Mouse (Mus musculus) liver, postnatal 0 days (tissue): Measurements from ENCODE around the gene Bcr. TPM values are rescaled to one million over a fixed set of nuclear protein-coding genes. Genes with fewer than 3 reads are reported as not detected.

ENCODE experiments used
- ATAC-seq: fragments of 200-750 bp; cut with Nextera tagmentation; 2 replicates; pipeline ENCODE4 v1.8.0; 2017; ENCODE audit warnings: mild to moderate bottlenecking, moderate library complexity
- DNase-seq: peaks from one replicate; pipeline ENCODE4 v3.0.0-alpha.2; 2016
- H3K27ac ChIP-seq: fragments of 300-500 bp; sonication (generic); 2 replicates; pipeline ENCODE4 v1.5.1; 2014; ENCODE audit warnings: antibody characterized with exemption, moderate library complexity, mild to moderate bottlenecking, low read depth
- H3K27me3 ChIP-seq: fragments of 300-500 bp; sonication (generic); 2 replicates; pipeline ENCODE4 v1.6.1; 2014; ENCODE audit warnings: low read length, control low read depth, mixed read lengths; ENCODE audit not compliant: insufficient read depth
- H3K36me3 ChIP-seq: fragments of 300-500 bp; sonication (generic); replicated peaks from 2 replicates; pipeline ENCODE4 v1.6.1; 2014; ENCODE audit warnings: mild to moderate bottlenecking, control low read depth, low read length, moderate library complexity, mixed read lengths; ENCODE audit not compliant: insufficient read depth
- H3K4me1 ChIP-seq: fragments of 300-500 bp; sonication (generic); 2 replicates; pipeline ENCODE4 v1.6.1; 2014; ENCODE audit warnings: antibody characterized with exemption, mild to moderate bottlenecking, control low read depth; ENCODE audit not compliant: insufficient read depth
- H3K4me2 ChIP-seq: fragments of 300-500 bp; sonication (generic); 2 replicates; pipeline ENCODE4 v1.6.1; 2014; ENCODE audit warnings: low read depth, mild to moderate bottlenecking, low read length, moderate library complexity, mixed read lengths
- H3K4me3 ChIP-seq: fragments of 300-500 bp; sonication (generic); 2 replicates; pipeline ENCODE4 v1.5.1; 2014; ENCODE audit warnings: low read depth, low read length
- H3K9ac ChIP-seq: fragments of 300-500 bp; sonication (generic); replicated peaks from 2 replicates; pipeline ENCODE4 v1.6.1; 2014; ENCODE audit warnings: mild to moderate bottlenecking, moderate library complexity
- H3K9me3 ChIP-seq: fragments of 300-500 bp; sonication (generic); 2 replicates; pipeline ENCODE4 v1.6.1; 2016; ENCODE audit warnings: mild to moderate bottlenecking, control low read depth, low read length, mixed read lengths
- CTCF ChIP-seq: sonication (generic); IDR thresholded peaks from 2 replicates; pipeline ENCODE4 v1.5.1; 2016; ENCODE audit warnings: antibody characterized with exemption, low read depth
- EP300 ChIP-seq: IDR thresholded peaks from 2 replicates; pipeline ENCODE4 v1.6.1; 2016; ENCODE audit warnings: antibody characterized with exemption, low read depth, mild to moderate bottlenecking
- WGBS: fragments of 180-500 bp; shearing (Covaris S2); extraction: QIAGEN DNeasy Blood & Tissue Kit; methylation state at CpG from one replicate; pipeline ENCODE4 v1.1.7; 2014; ENCODE audit not compliant: insufficient replicate concordance; 5-methylcytosine and 5-hydroxymethylcytosine counted together
- polyA plus RNA-seq: library from polyadenylated mRNA; unstranded; fragments of >200 nt; fragmentation: Nextera tagmentation; extraction: Ambion mirVana; gene quantifications from 2 replicates; pipeline ENCODE4 v1.2.1, GENCODE M21; 2015

Gene Bcr
- polyA plus RNA-seq = 3.4 and 3.6 TPM in 2 replicates

DNA sequence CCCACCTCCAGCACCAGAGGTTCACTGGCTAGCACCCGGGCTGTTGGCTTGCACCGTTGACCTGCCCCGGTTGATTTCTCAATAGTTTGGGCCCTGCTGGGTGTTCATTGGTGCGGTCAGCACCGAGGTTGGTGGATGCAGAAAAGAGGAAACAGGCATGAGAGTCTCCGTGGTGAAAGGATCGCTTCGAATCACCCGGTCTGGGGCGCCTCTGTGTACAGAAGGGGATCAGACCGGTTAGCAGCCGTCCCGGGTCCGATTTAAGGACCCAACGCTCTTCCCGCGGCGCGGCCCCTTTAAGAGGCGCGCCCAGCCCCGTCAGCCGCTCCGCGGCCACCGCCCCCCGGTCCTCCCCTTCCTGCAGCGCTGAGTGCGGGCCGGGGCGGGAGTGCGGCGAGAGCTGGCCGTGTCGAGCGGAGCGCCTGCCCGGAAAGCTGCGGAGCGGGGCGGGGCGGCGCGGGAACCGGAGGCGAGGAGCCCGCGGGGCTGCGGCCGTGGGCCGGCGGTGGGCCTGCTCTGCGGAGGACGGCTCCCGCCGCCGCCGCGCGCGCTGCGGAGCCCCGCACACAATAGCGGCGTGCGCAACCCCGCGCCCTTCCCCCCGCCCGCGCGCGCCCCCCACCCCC lies at the start of gene Bcr:
TSS of gene Bcr (plus strand) at position 376 of the 626 bp plus-strand sequence.
- TF ChIP-seq CTCF (no peak), EP300 (no peak)
- Histone ChIP-seq H3K27me3 (peaks cover 8% of the 10 kb centered on the region; the same call in 1 of the 2 replicates), H3K9ac (peak within 1 kb of the TSS; percentile 67), H3K9me3 (no peaks in the 10 kb centered on the region), H3K4me1 (peaks cover 49% of the 10 kb centered on the region), H3K27ac (peak within 1 kb of the TSS; percentile 49), H3K36me3 (0 out of 2 replicates have a peak, but pooled peaks cover 2% of the 10 kb centered on the region), H3K4me3 (peak within 1 kb of the TSS; percentile 73), H3K4me2 (peak within 1 kb of the TSS; percentile 86)
- peak; percentile 83 for ATAC-seq
- 0% methylated on average over 31 of the region's 73 CpGs for WGBS
- peak; percentile 77 for DNase-seq

DNA sequence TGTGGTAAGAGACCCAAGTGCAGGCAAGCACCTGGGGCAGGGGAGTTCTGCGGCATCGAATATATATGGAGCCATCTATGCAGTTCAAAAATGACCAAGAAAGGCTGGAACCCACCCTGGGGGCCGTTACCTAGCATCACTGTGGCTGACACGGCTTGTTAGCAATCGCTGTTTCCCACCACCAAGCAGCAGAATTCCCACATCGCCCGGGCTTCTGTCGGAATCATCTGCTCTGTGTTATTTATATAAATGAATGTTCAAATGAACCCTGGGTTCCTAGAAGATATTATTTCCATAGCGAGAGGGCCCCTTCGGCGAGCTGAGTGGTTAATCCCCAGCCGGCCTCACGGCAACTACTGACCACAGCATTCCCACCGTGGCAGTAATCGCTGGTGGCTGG lies 49.7 kb upstream of the Bcr start:
- no peaks in the 10 kb centered on the region for H3K36me3 ChIP-seq
- no peaks in the 10 kb centered on the region for H3K27me3 ChIP-seq
- no peaks in the 10 kb centered on the region for H3K4me1 ChIP-seq
- DNase-seq (no peak), ATAC-seq (no peak)
- TF ChIP-seq EP300 = no peak
- no peak for TF ChIP-seq CTCF
- no peak overlapping the region for H3K27ac ChIP-seq
- H3K4me3 ChIP-seq = no peak overlapping the region
- no peaks in the 10 kb centered on the region for H3K9me3 ChIP-seq
- no peak overlapping the region for H3K9ac ChIP-seq
- no peak overlapping the region for H3K4me2 ChIP-seq
- 82% methylated on average over 15 of the region's 15 CpGs for WGBS

DNA sequence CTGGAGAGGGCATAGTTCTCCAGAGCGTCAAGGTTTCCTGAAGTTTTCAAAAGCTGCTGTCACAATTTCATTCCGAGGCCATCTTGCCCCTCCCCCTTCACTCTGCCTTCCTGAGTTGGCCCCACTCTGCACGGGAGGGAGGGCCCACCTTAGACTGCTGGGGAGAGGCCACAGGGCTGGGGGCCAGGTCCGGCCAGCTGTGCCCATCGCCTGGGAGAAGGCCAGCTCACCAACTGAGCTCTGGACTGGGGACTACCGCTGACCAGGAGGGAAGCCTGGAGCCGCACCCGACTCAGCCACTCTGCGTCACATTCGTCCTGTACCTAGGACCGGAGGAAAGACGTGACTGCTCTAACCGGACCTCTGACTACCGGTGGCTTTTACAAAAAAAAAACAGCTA lies 44.9 kb upstream of the Bcr start:
- Histone ChIP-seq H3K9me3 (no peaks in the 10 kb centered on the region), H3K4me3 (no peak overlapping the region), H3K9ac (no peak overlapping the region), H3K27ac (no peak overlapping the region), H3K4me2 (no peak overlapping the region), H3K36me3 (no peaks in the 10 kb centered on the region), H3K4me1 (no peaks in the 10 kb centered on the region), H3K27me3 (no peaks in the 10 kb centered on the region)
- no peak for TF ChIP-seq CTCF
- no peak for TF ChIP-seq EP300
- ATAC-seq (no peak), DNase-seq (no peak)
- WGBS = 74% methylated on average over 14 of the region's 14 CpGs

DNA sequence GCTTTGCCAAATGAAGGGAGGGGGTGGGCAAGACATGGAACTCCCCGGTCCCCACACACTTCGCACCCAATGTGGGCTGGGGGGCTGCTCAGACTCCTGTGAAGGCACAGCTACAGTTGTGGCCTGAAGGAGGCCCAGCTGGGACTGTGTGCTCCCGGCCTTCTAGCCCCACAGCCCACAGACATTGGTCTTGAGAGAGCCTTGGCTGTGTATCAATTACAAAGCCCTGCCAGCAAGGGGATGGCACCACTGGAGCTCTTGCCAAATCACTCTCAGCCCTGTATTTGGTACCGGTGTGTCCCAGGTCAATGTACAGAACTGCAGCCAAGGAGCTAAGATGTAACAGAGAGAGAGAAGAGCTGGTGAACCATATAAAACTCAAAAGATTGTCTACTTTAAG lies 43.9 kb upstream of the Bcr start:
- no peak overlapping the region for H3K9ac ChIP-seq
- DNase-seq = no peak
- no peaks in the 10 kb centered on the region for H3K4me1 ChIP-seq
- TF ChIP-seq CTCF = no peak
- TF ChIP-seq EP300 = no peak
- H3K27ac ChIP-seq = no peak overlapping the region
- no peaks in the 10 kb centered on the region for H3K27me3 ChIP-seq
- ATAC-seq = no peak
- H3K9me3 ChIP-seq = no peaks in the 10 kb centered on the region
- WGBS = 69% methylated on average over 4 of the region's 4 CpGs
- H3K36me3 ChIP-seq = no peaks in the 10 kb centered on the region
- H3K4me2 ChIP-seq = no peak overlapping the region
- no peak overlapping the region for H3K4me3 ChIP-seq

DNA sequence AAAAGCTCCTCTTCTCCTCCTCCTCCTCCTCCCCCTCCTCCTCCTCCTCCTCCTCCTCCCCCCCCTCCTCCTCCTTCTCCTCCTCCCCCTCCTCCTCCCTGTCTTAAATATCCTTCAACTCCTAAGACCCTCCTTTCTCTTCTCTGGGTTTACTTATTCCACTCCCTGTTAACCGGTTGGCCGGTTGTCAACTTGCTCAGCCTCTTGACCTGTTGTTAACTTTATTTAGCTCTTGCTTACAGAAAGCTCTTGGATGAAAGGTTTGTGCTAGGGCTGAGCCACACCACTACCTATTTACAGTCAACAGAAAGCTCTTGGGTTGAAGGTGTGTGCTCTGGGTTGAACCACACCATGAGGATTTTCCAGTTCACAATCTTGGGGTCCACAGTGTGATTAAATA lies 40.1 kb upstream of the Bcr start:
- Histone ChIP-seq H3K9me3 (no peaks in the 10 kb centered on the region), H3K27me3 (no peaks in the 10 kb centered on the region), H3K9ac (no peak overlapping the region), H3K27ac (no peak overlapping the region), H3K4me3 (no peak overlapping the region), H3K4me1 (no peaks in the 10 kb centered on the region), H3K36me3 (no peaks in the 10 kb centered on the region), H3K4me2 (no peak overlapping the region)
- ATAC-seq (no peak), DNase-seq (no peak)
- 87% methylated on average over 2 of the region's 2 CpGs for WGBS
- TF ChIP-seq CTCF (no peak), EP300 (no peak)

DNA sequence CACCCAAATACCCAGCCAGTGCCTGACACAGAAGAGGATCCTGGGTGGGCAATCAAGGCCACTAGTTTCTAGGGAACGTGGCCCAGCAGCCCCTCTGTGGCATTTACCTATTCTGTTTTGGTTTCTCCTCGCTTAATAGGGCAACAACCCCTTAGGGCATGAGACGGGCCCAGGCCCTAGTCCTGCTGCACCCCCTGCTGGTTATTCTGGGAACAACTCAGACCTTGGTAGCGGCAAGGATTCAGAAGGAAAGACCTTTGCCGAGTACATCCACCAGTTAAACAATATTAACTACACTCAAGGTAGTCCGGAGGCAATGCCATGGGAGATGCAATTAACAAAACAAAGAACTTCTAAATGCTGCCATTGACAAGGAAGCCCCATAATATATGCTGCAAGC lies 39.3 kb upstream of the Bcr start:
- 12% methylated on average over 6 of the region's 6 CpGs for WGBS

DNA sequence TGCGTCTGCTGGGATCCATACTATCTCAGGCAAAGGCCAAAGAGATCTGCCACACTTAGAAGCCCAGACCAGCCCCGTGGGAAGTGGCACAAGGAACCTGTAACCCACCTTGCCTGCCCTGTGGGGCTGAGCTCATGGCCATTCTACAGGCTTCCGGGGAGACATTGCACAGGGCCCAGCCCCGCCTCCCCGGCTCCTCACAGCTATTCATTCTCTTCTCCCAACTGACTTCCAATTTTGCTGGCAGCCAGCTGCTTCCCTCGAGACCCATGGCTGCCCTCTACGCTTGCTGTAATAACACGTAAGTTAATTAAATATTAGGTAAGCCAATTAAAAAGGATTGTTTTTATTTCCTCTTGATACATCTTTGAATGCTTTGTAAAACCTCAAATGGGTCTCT lies 33.9 kb upstream of the Bcr start:
- Histone ChIP-seq H3K4me1 (peaks cover 8% of the 10 kb centered on the region), H3K27ac (no peak overlapping the region), H3K27me3 (no peaks in the 10 kb centered on the region), H3K9me3 (no peaks in the 10 kb centered on the region), H3K36me3 (no peaks in the 10 kb centered on the region), H3K4me3 (no peak overlapping the region), H3K4me2 (no peak overlapping the region), H3K9ac (no peak overlapping the region)
- 76% methylated on average over 8 of the region's 8 CpGs for WGBS
- DNase-seq (no peak), ATAC-seq (no peak)
- TF ChIP-seq EP300 (no peak), CTCF (no peak)

More for the DNA sequence above, 39.3 kb upstream of the Bcr start:
- Histone ChIP-seq H3K36me3 (no peaks in the 10 kb centered on the region), H3K27ac (no peak overlapping the region), H3K4me2 (no peak overlapping the region), H3K27me3 (no peaks in the 10 kb centered on the region), H3K4me1 (no peaks in the 10 kb centered on the region), H3K9ac (no peak overlapping the region), H3K4me3 (no peak overlapping the region), H3K9me3 (no peaks in the 10 kb centered on the region)
- TF ChIP-seq EP300 (no peak), CTCF (peak; percentile 88)
- no peak for ATAC-seq
- DNase-seq = peak; percentile 72
